Mouse (Mus musculus) embryonic facial prominence, embryonic 11.5 days (tissue): ENCODE results near the gene Adamts15. TPM values are rescaled to one million over a fixed set of nuclear protein-coding genes. Genes with fewer than 3 reads are reported as not detected.

ENCODE experiments used
- ATAC-seq: fragments of 200-750 bp; cut with Nextera tagmentation; replicated peaks from 2 replicates; pipeline ENCODE4 v1.8.0; 2017; ENCODE audit warnings: low read depth; ENCODE audit not compliant: insufficient number of reproducible peaks, low FRiP score, low TSS enrichment
- DNase-seq: peaks from one replicate; pipeline ENCODE4 v3.0.0-alpha.2; 2015; ENCODE audit warnings: low spot score
- H3K27ac ChIP-seq: fragments of 300-500 bp; sonication (generic); replicated peaks from 2 replicates; pipeline ENCODE4 v1.5.1; 2014; ENCODE audit warnings: mild to moderate bottlenecking, low read depth, low read length, control low read depth
- H3K27me3 ChIP-seq: fragments of 300-500 bp; sonication (generic); 2 replicates; pipeline ENCODE4 v1.6.1; 2014; ENCODE audit warnings: mild to moderate bottlenecking, low read length, moderate library complexity, mixed read lengths; ENCODE audit not compliant: control insufficient read depth, insufficient read depth
- H3K36me3 ChIP-seq: fragments of 300-500 bp; sonication (generic); replicated peaks from 2 replicates; pipeline ENCODE4 v1.6.1; 2014; ENCODE audit warnings: low read depth, mild to moderate bottlenecking, low read length, moderate library complexity, mixed read lengths; ENCODE audit not compliant: control insufficient read depth, insufficient read depth
- H3K4me1 ChIP-seq: fragments of 300-500 bp; sonication (generic); 2 replicates; pipeline ENCODE4 v1.6.1; 2014; ENCODE audit warnings: low read length, mixed read lengths; ENCODE audit not compliant: control insufficient read depth, insufficient read depth
- H3K4me2 ChIP-seq: fragments of 300-500 bp; sonication (generic); 2 replicates; pipeline ENCODE4 v1.6.1; 2014; ENCODE audit warnings: low read depth, mild to moderate bottlenecking, control low read depth, low read length, moderate library complexity
- H3K4me3 ChIP-seq: fragments of 300-500 bp; sonication (generic); 2 replicates; pipeline ENCODE4 v1.5.1; 2014; ENCODE audit warnings: low read depth, low read length, control low read depth
- H3K9ac ChIP-seq: fragments of 300-500 bp; sonication (generic); replicated peaks from 2 replicates; pipeline ENCODE4 v1.6.1; 2014; ENCODE audit warnings: mild to moderate bottlenecking, control low read depth, low read length
- H3K9me3 ChIP-seq: fragments of 300-500 bp; sonication (generic); replicated peaks from 2 replicates; pipeline ENCODE4 v1.6.1; 2016; ENCODE audit warnings: mild to moderate bottlenecking, low read length, inconsistent platforms, mixed read lengths; ENCODE audit not compliant: control insufficient read depth
- WGBS: fragments of 180-500 bp; shearing (Covaris S2); extraction: QIAGEN DNeasy Blood & Tissue Kit; methylation state at CpG from one replicate; pipeline ENCODE4 v1.1.7; 2014; 5-methylcytosine and 5-hydroxymethylcytosine counted together
- polyA plus RNA-seq: library from polyadenylated mRNA; unstranded; fragments of >200 nt; fragmentation: Nextera tagmentation; extraction: Ambion mirVana; gene quantifications from 2 replicates; pipeline ENCODE4 v1.2.1, GENCODE M21; 2014

Gene Adamts15
- polyA plus RNA-seq, 1 experiment from 2014 or later: 7.5 TPM

- Histone ChIP-seq H3K9ac (no peak overlapping the region), H3K4me2 (no peak overlapping the region), H3K27ac (no peak overlapping the region), H3K36me3 (no peaks in the 10 kb centered on the region), H3K4me1 (no peaks in the 10 kb centered on the region), H3K4me3 (no peak overlapping the region), H3K27me3 (peaks cover 2% of the 10 kb centered on the region; the same call in 1 of the 2 replicates), H3K9me3 (no peaks in the 10 kb centered on the region)
- WGBS: 63% methylated on average over 8 of the region's 8 CpGs
- no peak for ATAC-seq
- DNase-seq: no peak
Observed at GRCm38 (mm10) chr9:30953287-30953686, 31.0 kb upstream of the Adamts15 start.

DNA sequence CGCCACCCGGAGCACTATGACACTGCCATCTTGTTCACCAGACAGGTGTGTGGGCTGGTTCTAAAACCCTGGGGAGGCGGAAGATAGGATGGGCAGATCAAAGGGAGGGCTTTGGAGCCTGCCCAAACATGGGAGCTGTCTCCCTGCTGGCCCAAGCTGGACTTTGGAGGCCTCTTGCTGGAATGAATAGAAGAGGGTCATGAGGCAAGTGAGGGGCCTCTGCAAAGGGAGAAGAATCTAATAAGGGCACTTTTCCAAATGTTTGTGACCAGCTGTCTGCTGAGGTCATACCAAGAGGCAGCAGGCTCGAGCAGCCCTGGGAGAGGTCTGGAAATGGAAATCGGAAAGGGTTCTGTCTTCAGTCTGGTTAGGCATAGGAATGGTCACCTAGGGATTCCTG lies 29.2 kb upstream of the Adamts15 start:
- Histone ChIP-seq H3K36me3 (no peaks in the 10 kb centered on the region), H3K9ac (no peak overlapping the region), H3K9me3 (no peaks in the 10 kb centered on the region), H3K4me3 (no peak overlapping the region), H3K27ac (no peak overlapping the region), H3K4me2 (no peak overlapping the region), H3K27me3 (peaks cover 2% of the 10 kb centered on the region; the same call in 1 of the 2 replicates), H3K4me1 (no peaks in the 10 kb centered on the region)
- DNase-seq: no peak
- WGBS: 88% methylated on average over 5 of the region's 5 CpGs
- no peak for ATAC-seq

DNA sequence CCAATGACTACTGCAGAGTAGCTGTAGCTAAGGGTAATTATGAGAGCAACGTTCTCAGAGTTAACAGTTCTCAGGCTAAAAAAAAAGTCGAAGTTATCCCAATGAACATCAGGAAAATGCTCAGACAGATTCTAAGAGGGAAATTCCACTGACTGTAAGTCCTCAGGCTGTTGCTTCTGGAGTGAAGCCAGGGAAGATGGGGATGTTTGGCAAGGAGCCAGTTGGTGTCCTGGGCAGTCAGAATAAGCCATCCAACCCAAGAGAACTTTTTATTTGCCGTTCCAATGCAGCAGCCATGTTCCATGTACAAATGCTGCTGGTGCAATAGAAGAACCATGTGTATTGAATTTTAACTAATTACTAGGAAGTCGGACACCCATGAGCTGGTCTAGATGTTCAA lies 28.3 kb upstream of the Adamts15 start:
- ATAC-seq: no peak
- H3K9ac ChIP-seq: no peak overlapping the region
- 83% methylated on average over 4 of the region's 4 CpGs for WGBS

GRCm38 (mm10) chr9:30949971-30950370 lies 27.7 kb upstream of the Adamts15 start:
- Histone ChIP-seq H3K4me2 (no peak overlapping the region), H3K9ac (no peak overlapping the region), H3K36me3 (no peaks in the 10 kb centered on the region), H3K27ac (no peak overlapping the region), H3K9me3 (no peaks in the 10 kb centered on the region), H3K27me3 (peaks cover 7% of the 10 kb centered on the region; the same call in 1 of the 2 replicates), H3K4me3 (no peak overlapping the region), H3K4me1 (no peaks in the 10 kb centered on the region)
- DNase-seq (no peak), ATAC-seq (no peak)
- WGBS: 81% methylated on average over 4 of the region's 4 CpGs

More for the DNA sequence above, 28.3 kb upstream of the Adamts15 start:
- Histone ChIP-seq H3K4me3 (no peak overlapping the region), H3K27ac (no peak overlapping the region), H3K9me3 (no peaks in the 10 kb centered on the region), H3K4me1 (no peaks in the 10 kb centered on the region), H3K36me3 (no peaks in the 10 kb centered on the region), H3K4me2 (no peak overlapping the region), H3K27me3 (peaks cover 2% of the 10 kb centered on the region; the same call in 1 of the 2 replicates)
- no peak for DNase-seq

GRCm38 (mm10) chr9:30949422-30949821 lies 27.2 kb upstream of the Adamts15 start:
- 88% methylated on average over 3 of the region's 3 CpGs for WGBS

DNA sequence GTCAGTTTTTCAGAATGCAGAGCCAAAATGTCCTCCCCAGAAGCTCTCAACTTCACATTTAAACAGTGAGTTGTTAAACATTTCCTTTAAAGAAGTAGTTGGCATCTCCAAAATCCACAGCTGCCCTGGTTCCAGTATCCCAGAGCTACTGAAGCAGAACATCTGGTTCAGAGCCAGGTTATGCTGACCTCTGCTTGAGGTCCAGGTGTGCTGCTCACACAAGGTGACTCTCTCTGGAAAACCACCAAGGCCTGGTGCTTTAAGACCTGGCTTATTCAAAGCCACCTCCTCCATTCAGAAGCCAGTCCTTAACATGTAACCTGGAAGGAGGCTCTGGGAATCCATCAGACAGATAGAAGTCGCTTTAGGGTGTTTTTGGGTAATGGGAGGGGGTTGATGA lies 23.0 kb upstream of the Adamts15 start:
- Histone ChIP-seq H3K4me1 (peaks cover 2% of the 10 kb centered on the region; the same call in 1 of the 2 replicates), H3K9me3 (no peaks in the 10 kb centered on the region), H3K4me3 (no peak overlapping the region), H3K4me2 (no peak overlapping the region), H3K27ac (no peak overlapping the region), H3K27me3 (peaks cover 44% of the 10 kb centered on the region), H3K36me3 (no peaks in the 10 kb centered on the region), H3K9ac (no peak overlapping the region)
- DNase-seq (no peak), ATAC-seq (no peak)
- 57% methylated on average over 1 of the region's 1 CpGs for WGBS

More at GRCm38 (mm10) chr9:30949422-30949821, 27.2 kb upstream of the Adamts15 start:
- H3K27ac ChIP-seq: no peak overlapping the region
- ATAC-seq (no peak), DNase-seq (no peak)
- no peaks in the 10 kb centered on the region for H3K9me3 ChIP-seq
- no peaks in the 10 kb centered on the region for H3K4me1 ChIP-seq
- H3K4me2 ChIP-seq: no peak overlapping the region
- H3K4me3 ChIP-seq: no peak overlapping the region
- H3K36me3 ChIP-seq: no peaks in the 10 kb centered on the region
- peaks cover 11% of the 10 kb centered on the region; the same call in 1 of the 2 replicates for H3K27me3 ChIP-seq
- no peak overlapping the region for H3K9ac ChIP-seq

GRCm38 (mm10) chr9:30944234-30944633 lies 22.0 kb upstream of the Adamts15 start:
- ATAC-seq: no peak
- no peak for DNase-seq
- H3K4me2 ChIP-seq: no peak overlapping the region
- WGBS: 36% methylated on average over 1 of the region's 1 CpGs
- no peak overlapping the region for H3K27ac ChIP-seq
- H3K9me3 ChIP-seq: no peaks in the 10 kb centered on the region
- H3K4me1 ChIP-seq: peaks cover 2% of the 10 kb centered on the region; the same call in 1 of the 2 replicates
- no peak overlapping the region for H3K4me3 ChIP-seq
- H3K36me3 ChIP-seq: no peaks in the 10 kb centered on the region
- H3K27me3 ChIP-seq: peaks cover 44% of the 10 kb centered on the region
- no peak overlapping the region for H3K9ac ChIP-seq

DNA sequence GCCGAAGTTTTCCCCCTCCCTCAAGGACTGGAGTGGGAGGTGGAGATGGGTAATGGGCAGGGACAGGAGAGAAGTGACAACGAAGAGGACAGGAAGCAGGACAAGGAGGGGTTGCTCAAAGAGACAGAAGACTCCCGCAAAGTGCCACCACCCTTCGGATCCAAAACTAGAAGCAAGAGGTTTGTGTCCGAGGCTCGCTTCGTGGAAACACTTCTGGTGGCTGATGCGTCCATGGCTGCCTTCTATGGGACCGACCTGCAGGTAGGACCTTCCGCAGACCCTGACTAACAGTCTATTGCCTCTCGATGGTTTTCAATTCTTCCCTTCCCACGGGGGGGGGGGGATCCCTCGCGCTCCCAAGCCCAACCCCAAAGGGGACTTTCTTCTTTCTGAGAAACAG lies 21.1 kb upstream of the Adamts15 start:
- Histone ChIP-seq H3K9me3 (no peaks in the 10 kb centered on the region), H3K4me2 (peak overlapping the region; percentile 99), H3K9ac (peak overlapping the region; percentile 48), H3K27ac (no peak overlapping the region), H3K4me3 (peak overlapping the region; percentile 58), H3K4me1 (peaks cover 2% of the 10 kb centered on the region; the same call in 1 of the 2 replicates), H3K27me3 (peaks cover 43% of the 10 kb centered on the region), H3K36me3 (no peaks in the 10 kb centered on the region)
- WGBS: under 1% methylated on average over 14 of the region's 14 CpGs
- no peak for ATAC-seq
- DNase-seq: peak; percentile 33
